Mouse (Mus musculus) forebrain, embryonic 12.5 days (tissue): ENCODE data around the gene Tmprss12. TPM values are rescaled to one million over a fixed set of nuclear protein-coding genes. Genes with fewer than 3 reads are reported as not detected.

Source experiments
- ATAC-seq: fragments of 200-750 bp; cut with Nextera tagmentation; 2 replicates; pipeline ENCODE4 v1.8.0; 2017; ENCODE audit warnings: moderate TSS enrichment; ENCODE audit not compliant: low FRiP score
- H3K27ac ChIP-seq: fragments of 300-500 bp; sonication (generic); 2 replicates; pipeline ENCODE4 v1.5.1; 2016; ENCODE audit warnings: mild to moderate bottlenecking
- H3K27me3 ChIP-seq: fragments of 300-500 bp; sonication (generic); 2 replicates; pipeline ENCODE4 v1.6.1; 2016; ENCODE audit warnings: mild to moderate bottlenecking
- H3K36me3 ChIP-seq: fragments of 300-500 bp; sonication (generic); replicated peaks from 2 replicates; pipeline ENCODE4 v1.6.1; 2016; ENCODE audit warnings: mild to moderate bottlenecking
- H3K4me1 ChIP-seq: fragments of 300-500 bp; sonication (generic); 2 replicates; pipeline ENCODE4 v1.6.1; 2016
- H3K4me2 ChIP-seq: fragments of 300-500 bp; sonication (generic); 2 replicates; pipeline ENCODE4 v1.6.1; 2016; ENCODE audit warnings: mild to moderate bottlenecking, moderate library complexity
- H3K4me3 ChIP-seq: fragments of 300-500 bp; sonication (generic); replicated peaks from 2 replicates; pipeline ENCODE4 v1.5.1; 2016; ENCODE audit warnings: mild to moderate bottlenecking
- H3K9ac ChIP-seq: fragments of 300-500 bp; sonication (generic); 2 replicates; pipeline ENCODE4 v1.6.1; 2016; ENCODE audit warnings: mild to moderate bottlenecking
- H3K9me3 ChIP-seq: fragments of 300-500 bp; sonication (generic); 2 replicates; pipeline ENCODE4 v1.6.1; 2016
- WGBS: fragments of 180-500 bp; shearing (Covaris S2); methylation state at CpG from one replicate; pipeline ENCODE4 v1.1.7; 2016; 5-methylcytosine and 5-hydroxymethylcytosine counted together
- polyA plus RNA-seq: library from polyadenylated mRNA; unstranded; fragments of >200 nt; fragmentation: Nextera tagmentation; extraction: Ambion mirVana; gene quantifications from 2 replicates; pipeline ENCODE4 v1.2.1, GENCODE M21; 2016

Gene Tmprss12
- not detected in 2 replicates for polyA plus RNA-seq

DNA sequence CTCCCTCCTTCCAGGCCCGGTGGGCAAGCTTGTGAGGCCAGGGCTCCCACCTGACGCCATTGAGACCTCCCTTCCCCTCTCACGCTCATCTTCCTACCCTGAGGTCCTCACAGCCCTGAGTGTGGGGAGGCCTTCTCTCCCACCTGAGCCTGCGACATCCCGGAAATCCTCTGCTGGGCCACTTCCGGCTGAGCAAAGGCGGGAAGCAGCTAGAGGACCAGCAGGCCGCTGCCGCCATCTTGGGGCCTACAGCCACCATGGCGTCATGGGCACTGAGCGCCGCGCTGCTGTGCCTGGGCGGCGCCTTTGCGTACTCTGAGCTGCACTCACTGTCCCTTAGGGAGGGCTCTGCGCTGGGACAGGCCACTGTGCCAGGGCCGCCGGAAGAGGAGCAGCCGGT, at the start of gene Tmprss12:
Gene Tmprss12, plus strand, starts transcription at position 212 of the 400 bp plus-strand sequence.
- no peak within 1 kb of the TSS for H3K4me2 ChIP-seq
- WGBS, result 95% methylated on average over 20 of the region's 20 CpGs
- no peaks in the 10 kb centered on the region for H3K36me3 ChIP-seq
- H3K9me3 ChIP-seq, result no peaks in the 10 kb centered on the region
- H3K4me3 ChIP-seq, result no peak within 1 kb of the TSS
- no peak within 1 kb of the TSS for H3K9ac ChIP-seq
- no peak for ATAC-seq
- no peak within 1 kb of the TSS for H3K27ac ChIP-seq
- no peaks in the 10 kb centered on the region for H3K4me1 ChIP-seq
- H3K27me3 ChIP-seq, result no peaks in the 10 kb centered on the region

- no peaks in the 10 kb centered on the region for H3K27me3 ChIP-seq
- peaks cover 41% of the 10 kb centered on the region for H3K36me3 ChIP-seq
- peaks cover 18% of the 10 kb centered on the region for H3K4me1 ChIP-seq
- H3K9ac ChIP-seq, result no peak overlapping the region
- 91% methylated on average over 14 of the region's 14 CpGs for WGBS
- no peak for ATAC-seq
- H3K9me3 ChIP-seq, result no peaks in the 10 kb centered on the region
- no peak overlapping the region for H3K4me2 ChIP-seq
- H3K4me3 ChIP-seq, result no peak overlapping the region
- no peak overlapping the region for H3K27ac ChIP-seq
Observed at GRCm38 (mm10) chr15:100231616-100232525, 48.8 kb upstream of the Tmprss12 start.

- Histone ChIP-seq H3K4me3 (no peak overlapping the region), H3K9me3 (no peaks in the 10 kb centered on the region), H3K4me2 (no peak overlapping the region), H3K27ac (no peak overlapping the region), H3K36me3 (peaks cover 67% of the 10 kb centered on the region), H3K27me3 (no peaks in the 10 kb centered on the region), H3K4me1 (peaks cover 4% of the 10 kb centered on the region; the same call in 1 of the 2 replicates), H3K9ac (no peak overlapping the region)
- 93% methylated on average over 12 of the region's 12 CpGs for WGBS
- no peak for ATAC-seq
Observed at GRCm38 (mm10) chr15:100235208-100235965, 45.2 kb upstream of the Tmprss12 start.

DNA sequence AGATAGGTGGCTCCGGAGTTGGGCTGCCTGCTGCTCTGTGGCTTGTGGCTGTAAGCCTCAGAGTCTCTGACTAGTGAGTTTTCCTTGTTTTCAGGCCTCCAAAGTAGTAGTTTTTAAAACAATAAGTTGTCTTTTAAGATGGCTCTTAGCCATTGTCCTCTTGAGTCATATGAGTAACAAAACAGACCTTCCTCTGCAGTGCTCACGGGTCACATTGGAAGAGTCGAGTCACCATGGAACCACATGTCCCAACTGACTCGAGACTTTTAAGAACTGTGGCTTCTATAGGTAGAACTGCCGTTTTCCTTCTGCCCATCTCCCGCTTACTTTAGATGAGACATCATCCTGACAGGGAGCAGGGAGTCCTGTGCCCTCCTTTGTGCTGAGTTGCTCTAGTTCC, 43.7 kb upstream of the Tmprss12 start:
- no peaks in the 10 kb centered on the region for H3K9me3 ChIP-seq
- no peaks in the 10 kb centered on the region for H3K27me3 ChIP-seq
- peaks cover 78% of the 10 kb centered on the region for H3K36me3 ChIP-seq
- no peak overlapping the region for H3K9ac ChIP-seq
- no peak overlapping the region for H3K27ac ChIP-seq
- WGBS, result 89% methylated on average over 6 of the region's 6 CpGs
- ATAC-seq, result no peak
- no peak overlapping the region for H3K4me3 ChIP-seq
- H3K4me1 ChIP-seq, result no peaks in the 10 kb centered on the region
- no peak overlapping the region for H3K4me2 ChIP-seq

DNA sequence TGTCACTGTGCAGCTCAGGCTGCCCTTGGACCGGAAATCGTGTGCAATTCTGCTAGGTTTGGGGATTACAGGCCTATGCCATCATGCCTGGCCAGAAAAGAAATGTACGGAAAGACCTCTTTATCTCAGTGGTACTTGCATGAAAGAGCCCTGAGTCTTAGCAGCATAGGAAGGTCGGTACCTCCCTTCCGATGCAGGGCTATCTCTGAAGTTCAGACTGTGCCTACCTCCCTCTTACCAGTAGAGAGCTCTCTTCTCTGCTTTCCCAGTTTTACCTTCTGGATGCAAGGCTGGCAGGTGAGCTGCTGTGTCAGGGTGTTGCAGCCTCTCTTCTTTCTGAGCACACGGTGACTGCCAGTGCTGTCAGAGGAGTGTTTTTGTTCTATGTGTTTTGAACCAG, 38.9 kb upstream of the Tmprss12 start:
- no peaks in the 10 kb centered on the region for H3K4me1 ChIP-seq
- H3K9ac ChIP-seq, result no peak overlapping the region
- H3K9me3 ChIP-seq, result no peaks in the 10 kb centered on the region
- no peak overlapping the region for H3K4me3 ChIP-seq
- WGBS, result 95% methylated on average over 6 of the region's 6 CpGs
- no peaks in the 10 kb centered on the region for H3K27me3 ChIP-seq
- peaks cover 81% of the 10 kb centered on the region for H3K36me3 ChIP-seq
- no peak overlapping the region for H3K27ac ChIP-seq
- no peak for ATAC-seq
- no peak overlapping the region for H3K4me2 ChIP-seq

DNA sequence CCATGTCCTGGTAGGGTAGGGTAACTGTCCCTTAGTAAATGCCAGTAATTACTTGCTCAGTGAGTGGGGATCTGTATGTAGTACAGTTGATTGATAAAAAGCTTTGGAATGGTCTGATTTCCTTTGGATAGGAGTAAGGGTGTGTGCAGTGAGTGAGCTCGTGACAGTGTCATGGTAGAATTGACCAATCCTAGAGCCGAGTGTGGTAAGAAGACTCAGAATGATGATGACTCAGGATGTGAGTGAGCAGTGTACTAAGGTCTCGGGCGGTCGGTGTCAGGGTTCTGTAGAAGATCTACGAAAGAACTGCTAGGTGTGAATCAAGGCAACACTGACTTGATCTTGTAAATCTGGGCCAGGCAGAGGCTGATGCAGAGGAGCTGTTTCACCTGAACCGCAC, 34.7 kb upstream of the Tmprss12 start:
- H3K9ac ChIP-seq, result no peak overlapping the region
- no peak for ATAC-seq
- H3K27me3 ChIP-seq, result no peaks in the 10 kb centered on the region
- H3K4me2 ChIP-seq, result no peak overlapping the region
- H3K36me3 ChIP-seq, result peaks cover 91% of the 10 kb centered on the region
- WGBS, result 96% methylated on average over 7 of the region's 7 CpGs
- H3K9me3 ChIP-seq, result no peaks in the 10 kb centered on the region
- H3K4me3 ChIP-seq, result no peak overlapping the region
- no peak overlapping the region for H3K27ac ChIP-seq
- no peaks in the 10 kb centered on the region for H3K4me1 ChIP-seq

DNA sequence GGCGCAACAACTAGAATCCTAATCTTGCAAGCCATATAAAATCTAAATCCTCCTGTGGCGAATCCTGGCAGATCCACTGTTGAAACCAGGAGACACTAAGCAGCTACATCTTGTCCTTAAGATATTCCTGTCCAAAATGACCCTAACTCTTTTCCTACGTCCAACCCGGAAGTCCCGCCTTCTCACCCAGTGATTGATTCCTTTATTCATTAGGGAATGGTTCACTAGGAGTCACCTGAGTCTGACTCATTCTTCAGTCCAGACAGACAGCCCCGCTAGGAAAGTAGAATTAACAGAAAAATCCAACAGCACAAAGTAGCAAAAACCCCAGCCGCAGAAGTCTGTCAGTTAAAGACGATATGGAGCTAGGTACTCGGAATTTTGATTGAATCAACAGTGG, 33.3 kb upstream of the Tmprss12 start:
- H3K36me3 ChIP-seq, result peaks cover 94% of the 10 kb centered on the region
- no peak overlapping the region for H3K27ac ChIP-seq
- H3K9ac ChIP-seq, result no peak overlapping the region
- no peaks in the 10 kb centered on the region for H3K27me3 ChIP-seq
- no peaks in the 10 kb centered on the region for H3K9me3 ChIP-seq
- H3K4me1 ChIP-seq, result no peaks in the 10 kb centered on the region
- H3K4me2 ChIP-seq, result no peak overlapping the region
- ATAC-seq, result no peak
- WGBS, result 96% methylated on average over 9 of the region's 9 CpGs
- H3K4me3 ChIP-seq, result no peak overlapping the region

DNA sequence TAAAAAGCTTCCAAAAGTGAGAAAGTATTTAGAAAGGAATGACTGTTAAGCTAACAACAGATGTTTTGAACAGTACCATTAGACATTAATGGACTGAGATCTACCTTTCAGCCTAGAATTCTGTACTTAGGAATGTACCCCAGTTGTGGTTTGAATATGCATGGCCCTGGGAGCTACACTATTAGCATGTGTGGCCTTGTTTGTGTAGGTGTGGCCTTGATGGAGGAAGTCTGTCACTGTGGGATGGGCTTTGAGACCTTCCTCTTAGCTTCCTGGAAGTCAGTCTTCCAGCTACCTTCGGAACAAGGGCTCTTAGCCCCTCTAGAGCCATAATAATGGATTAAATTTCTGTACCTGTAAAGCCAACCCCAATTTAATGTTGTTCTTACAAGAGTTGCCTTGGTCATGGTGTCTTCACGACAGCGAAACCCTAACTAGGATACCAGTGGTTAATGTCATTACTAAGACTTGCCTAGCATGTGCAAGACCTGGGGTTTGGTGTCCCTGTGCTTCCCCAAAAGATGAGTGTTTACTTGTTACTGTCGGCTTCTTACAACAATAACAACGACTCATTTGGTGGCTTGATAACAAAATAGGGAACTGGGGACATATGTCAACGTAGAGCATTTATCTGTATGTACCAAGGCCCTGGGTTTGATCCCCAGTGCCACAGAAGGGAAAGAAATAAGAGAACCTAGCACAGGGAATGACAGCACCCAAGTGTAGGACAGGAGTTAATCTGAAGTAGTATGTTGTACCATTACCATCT, 31.8 kb upstream of the Tmprss12 start:
- WGBS, result 96% methylated on average over 6 of the region's 6 CpGs
- no peak overlapping the region for H3K9ac ChIP-seq
- no peak overlapping the region for H3K4me3 ChIP-seq
- H3K4me1 ChIP-seq, result no peaks in the 10 kb centered on the region
- no peak overlapping the region for H3K4me2 ChIP-seq
- H3K27me3 ChIP-seq, result no peaks in the 10 kb centered on the region
- ATAC-seq, result no peak
- H3K9me3 ChIP-seq, result no peaks in the 10 kb centered on the region
- H3K36me3 ChIP-seq, result peaks cover 94% of the 10 kb centered on the region
- no peak overlapping the region for H3K27ac ChIP-seq

DNA sequence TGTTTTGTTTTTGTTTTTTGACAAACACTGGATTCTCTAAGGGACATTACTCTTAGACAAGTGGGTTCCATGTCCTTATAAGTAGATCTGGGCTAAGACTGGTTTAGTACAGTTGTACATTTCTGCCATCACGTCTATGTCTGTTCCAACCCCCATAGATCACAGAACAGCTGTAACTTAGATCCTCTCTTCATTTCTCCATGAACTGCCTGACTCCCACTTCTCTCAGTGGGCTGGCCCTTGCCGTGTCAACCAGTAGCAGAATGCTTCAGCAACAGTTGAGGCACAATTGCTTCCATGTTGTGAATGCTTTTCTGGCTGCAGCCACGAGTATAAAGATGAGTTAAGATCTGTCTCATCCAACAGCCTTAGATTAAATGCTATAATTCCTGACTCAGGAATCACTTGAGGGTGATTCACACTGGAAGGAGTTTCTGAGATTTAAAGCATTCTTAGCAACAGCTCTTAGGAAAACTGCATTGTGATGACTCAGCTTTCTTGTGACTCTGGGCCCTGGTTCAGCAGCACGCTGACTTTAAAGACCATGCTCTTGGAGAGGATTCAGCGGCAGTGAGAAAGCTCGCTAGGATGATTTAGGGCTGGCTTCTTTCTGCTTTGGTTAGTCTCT, 29.4 kb upstream of the Tmprss12 start:
- peaks cover 97% of the 10 kb centered on the region for H3K36me3 ChIP-seq
- H3K27me3 ChIP-seq, result no peaks in the 10 kb centered on the region
- no peak for ATAC-seq
- 92% methylated on average over 6 of the region's 6 CpGs for WGBS
- H3K9ac ChIP-seq, result no peak overlapping the region
- no peak overlapping the region for H3K27ac ChIP-seq
- H3K4me1 ChIP-seq, result no peaks in the 10 kb centered on the region
- no peaks in the 10 kb centered on the region for H3K9me3 ChIP-seq
- H3K4me3 ChIP-seq, result no peak overlapping the region
- no peak overlapping the region for H3K4me2 ChIP-seq

DNA sequence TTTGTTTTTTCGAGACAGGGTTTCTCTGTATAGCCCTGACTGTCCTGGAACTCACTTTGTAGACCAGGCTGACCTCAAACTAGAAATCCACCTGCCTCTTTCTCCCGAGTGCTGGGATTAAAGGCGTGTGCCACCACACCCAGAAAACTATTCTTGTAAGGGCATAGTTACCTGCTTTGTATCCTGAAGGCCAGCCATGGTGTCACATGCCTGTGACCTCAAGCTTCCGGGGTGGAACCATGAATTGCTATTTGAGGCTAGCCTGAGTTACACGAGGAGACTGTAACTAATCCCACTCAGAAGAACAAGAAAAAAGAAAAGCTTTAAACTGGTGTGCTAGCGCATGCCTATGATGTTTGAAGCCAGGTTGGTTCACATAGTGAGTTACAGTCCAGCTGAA, 24.3 kb upstream of the Tmprss12 start:
- peaks cover 81% of the 10 kb centered on the region for H3K36me3 ChIP-seq
- no peak overlapping the region for H3K4me2 ChIP-seq
- no peak for ATAC-seq
- H3K27ac ChIP-seq, result no peak overlapping the region
- no peak overlapping the region for H3K9ac ChIP-seq
- H3K4me3 ChIP-seq, result no peak overlapping the region
- no peaks in the 10 kb centered on the region for H3K4me1 ChIP-seq
- H3K9me3 ChIP-seq, result no peaks in the 10 kb centered on the region
- 92% methylated on average over 6 of the region's 6 CpGs for WGBS
- H3K27me3 ChIP-seq, result no peaks in the 10 kb centered on the region

- no peak for ATAC-seq
- H3K4me3 ChIP-seq, result no peak overlapping the region
- WGBS, result 92% methylated on average over 5 of the region's 5 CpGs
- H3K4me2 ChIP-seq, result no peak overlapping the region
- no peaks in the 10 kb centered on the region for H3K9me3 ChIP-seq
- H3K27me3 ChIP-seq, result no peaks in the 10 kb centered on the region
- peaks cover 74% of the 10 kb centered on the region for H3K36me3 ChIP-seq
- no peak overlapping the region for H3K9ac ChIP-seq
- no peaks in the 10 kb centered on the region for H3K4me1 ChIP-seq
- H3K27ac ChIP-seq, result no peak overlapping the region
Observed at GRCm38 (mm10) chr15:100257305-100257704, 23.3 kb upstream of the Tmprss12 start.
